Mouse (Mus musculus) B cell, adult 2 months (primary cell): ENCODE measurements at regions not wholly inside any gene's neighbourhood (a gene's known extent, or its start where the extent isn't known, plus 50 kb on each side); places are given as distances from the start of the nearest gene placed in this dataset.
A peak's percentile ranks its signal among the peaks of the same experiment; 100 is the strongest.

Source experiments
- DNase-seq, 2 experiments: peaks; one replicate each; pipeline ENCODE4 v3.0.0; 2022

DNA sequence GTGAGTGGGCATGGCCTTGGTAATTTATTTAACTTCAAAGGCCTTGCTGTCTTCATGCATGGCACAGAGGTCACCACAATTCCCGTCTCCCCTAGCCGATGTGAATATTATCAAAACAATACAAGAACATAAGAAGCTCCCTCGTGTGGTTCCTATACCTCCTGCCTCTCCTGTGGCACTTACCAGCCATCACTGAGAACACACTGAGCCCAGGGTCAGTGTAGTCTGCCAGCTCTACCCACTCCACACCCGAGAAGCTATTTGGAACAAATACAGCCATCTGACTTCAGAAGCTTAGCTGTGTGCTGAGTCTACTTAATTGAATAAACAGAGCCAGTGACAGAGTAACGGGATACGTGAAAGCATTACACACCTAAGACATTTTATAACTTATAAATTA, 605.7 kb upstream of the Arpp21 start:
- DNase-seq = no peak

DNA sequence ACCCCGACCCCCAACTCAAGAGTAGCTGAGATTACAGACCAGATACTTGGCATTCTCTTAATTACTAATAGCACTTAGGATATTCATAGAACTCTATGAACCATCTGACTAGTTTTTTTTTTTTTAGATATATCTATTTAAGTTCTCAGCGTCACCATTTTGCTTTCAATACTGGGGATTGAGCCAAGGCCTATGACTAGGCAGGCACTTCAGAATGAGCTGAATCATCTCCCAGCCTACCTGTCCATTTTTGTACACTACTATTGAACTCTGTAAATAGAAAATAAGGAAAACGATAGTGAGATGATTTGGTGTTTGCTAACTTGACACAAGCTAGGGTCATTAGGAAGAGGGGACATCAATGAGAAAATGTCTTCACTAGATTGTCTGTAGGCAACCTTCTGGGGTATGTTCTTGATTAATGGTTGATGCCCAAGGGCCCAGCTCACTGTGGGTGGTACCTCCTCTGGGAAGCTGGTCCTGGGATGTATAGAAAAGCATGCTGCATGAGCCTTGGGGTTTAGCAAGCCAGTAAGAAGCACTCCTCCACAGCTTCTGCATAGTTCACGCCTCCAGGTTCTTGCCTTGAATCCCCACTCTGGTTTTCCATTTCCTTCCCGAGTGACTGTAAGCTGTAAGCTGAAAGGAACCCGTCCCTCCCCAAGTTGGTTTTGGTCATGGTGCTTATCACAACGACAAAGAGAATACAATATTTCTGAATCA, 603.5 kb upstream of the Arpp21 start:
- no peak for DNase-seq

DNA sequence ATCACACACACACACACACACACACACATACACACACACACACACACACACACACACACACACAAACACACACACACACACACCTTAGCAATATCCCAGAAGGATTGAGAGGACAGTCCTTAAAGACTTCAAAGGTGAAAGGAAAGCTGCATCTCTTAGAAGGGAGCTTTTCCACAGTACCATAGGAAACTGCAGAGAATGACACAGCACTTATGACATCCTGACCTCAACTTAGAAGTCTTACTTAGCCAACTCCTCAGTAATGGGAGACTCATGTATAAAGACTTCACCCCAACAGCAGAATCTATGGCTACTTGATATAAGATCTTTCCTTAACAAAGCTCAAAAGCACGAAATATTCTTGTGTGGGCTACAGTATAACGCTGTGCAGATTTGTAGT, 601.8 kb upstream of the Arpp21 start:
- DNase-seq = no peak

DNA sequence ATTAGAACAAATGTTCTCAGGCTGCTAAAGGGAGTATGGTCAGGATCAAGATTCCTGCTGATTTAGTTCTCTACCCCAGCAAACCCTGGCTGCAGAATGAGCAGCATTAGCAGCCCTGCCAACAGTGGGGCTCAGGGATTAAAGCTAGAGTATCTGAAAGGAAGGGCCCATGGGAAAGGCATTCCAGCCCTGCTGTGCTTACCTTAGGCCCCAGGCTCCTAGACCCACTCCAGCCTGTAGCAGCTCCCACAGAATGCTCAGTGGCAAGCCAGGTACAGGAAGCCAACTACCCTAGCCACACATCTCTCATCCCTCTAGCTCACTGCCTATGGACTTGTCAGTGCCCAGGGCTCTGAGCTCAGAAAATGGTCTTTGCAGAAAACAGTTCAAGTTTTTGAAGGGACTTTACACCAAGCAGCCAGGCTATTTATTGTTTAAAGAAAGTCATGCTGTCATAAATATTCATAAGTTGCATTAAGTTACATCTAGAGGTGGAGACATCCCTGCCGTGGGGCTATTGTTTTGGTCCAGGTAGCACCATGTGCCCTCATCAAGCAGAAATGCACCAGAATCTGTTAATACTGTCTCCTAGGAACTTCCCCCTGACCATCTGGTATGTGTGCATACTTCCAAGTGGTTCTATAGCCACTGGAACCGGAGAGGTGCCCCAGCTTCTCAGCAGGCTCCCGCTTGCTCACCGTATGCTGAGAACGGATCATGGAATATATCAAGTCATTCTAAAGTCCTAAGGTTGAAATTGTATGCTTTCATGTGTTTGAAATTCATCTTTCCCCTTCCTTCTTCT, 598.9 kb upstream of the Arpp21 start:
- DNase-seq = no peak

DNA sequence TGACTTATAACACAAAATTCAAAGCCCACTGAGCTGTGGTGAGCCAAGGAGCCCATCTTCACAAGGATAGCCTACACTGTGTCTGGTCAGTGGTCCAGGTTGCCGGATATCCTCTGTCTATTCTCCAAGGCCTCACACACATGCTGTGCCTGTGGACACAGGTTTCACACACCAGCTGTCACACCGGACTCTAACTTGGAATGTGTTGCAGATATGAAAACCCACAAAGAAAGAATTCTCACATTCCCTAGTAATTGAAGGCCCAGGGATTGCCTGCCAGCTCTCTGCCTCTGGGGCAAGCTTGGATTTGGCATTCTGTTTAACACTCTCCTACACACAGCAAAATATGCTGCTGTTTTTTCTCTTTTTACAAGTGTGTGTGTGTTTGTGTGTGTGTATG, 595.4 kb upstream of the Arpp21 start:
- no peak for DNase-seq

DNA sequence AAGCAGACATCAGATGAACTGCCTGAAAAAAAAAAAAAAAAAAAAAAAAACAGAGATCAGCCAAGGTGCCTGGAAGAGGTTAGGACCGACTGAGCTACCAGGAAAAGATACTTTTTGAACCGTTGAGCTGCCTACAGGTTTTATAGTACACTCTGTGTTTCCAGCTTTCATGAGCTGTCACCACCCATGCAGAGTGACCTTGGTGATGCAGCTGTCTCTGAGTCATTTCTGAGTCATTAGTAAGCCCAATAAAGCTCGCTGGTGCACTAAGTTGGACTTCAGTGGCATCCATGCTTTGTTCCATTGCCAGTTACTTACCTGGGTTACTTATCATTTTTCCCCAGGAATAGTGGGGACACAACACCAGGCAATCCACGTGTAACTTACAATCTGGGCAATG, 592.9 kb upstream of the Arpp21 start:
- no peak for DNase-seq

DNA sequence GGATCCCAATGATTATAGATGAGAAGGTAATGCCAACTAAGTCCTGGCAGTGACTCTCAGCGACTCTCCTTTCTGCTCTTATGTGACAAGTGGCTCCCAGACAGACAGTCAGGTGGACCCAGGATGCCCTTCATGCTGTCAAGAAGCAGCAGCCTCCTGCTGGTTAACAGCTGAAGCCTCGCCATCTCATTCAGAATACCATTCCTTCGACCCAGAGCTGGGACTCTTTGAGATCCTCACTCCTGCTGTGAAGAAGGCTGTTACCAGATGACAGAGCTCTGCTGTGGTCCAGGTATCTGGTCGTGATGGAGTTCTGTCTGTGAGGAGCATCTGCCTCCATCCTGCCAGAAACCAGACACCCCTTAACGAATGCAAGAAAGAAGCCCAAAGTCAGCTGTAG, 590.9 kb upstream of the Arpp21 start:
- no peak for DNase-seq

DNA sequence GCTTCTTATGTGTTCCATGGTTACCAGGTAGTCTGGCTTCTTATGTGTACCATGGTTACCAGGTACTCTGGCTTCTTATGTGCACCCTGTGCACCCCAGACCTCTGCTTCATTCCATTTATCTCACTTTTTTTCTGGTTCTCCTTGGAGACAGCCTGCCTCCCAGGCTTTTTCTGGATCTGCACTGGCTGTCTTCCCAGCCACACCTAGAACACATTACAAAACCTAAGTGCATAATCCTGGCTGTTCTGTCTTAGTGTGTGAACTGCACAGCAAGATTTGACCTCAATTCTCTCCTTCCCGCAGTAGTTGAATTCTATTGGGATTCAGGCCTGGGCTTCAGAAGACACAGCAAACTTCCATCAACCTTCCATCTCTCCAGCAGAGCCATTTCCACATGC, 586.2 kb upstream of the Arpp21 start:
- no peak for DNase-seq

DNA sequence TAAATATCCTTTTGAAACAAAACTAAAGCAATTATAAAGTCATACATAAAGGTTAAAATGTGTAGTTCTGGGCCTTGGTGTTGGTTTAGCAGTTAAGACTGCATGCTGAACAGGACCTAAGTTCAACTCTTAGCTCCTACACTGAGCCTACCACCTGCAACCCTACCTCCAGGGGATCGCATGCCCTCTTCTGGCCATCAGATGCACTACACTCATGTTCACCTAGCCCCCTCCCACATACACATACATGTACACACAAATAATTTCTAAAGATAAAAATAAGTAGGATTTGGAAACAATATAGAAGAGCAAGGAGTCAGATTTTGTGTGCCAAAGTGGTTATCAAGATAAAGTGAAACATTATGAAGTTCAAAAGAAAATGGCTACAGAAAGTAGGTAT, 576.2 kb upstream of the Arpp21 start:
- DNase-seq = peak in 1 of 2 experiments; percentile 1

DNA sequence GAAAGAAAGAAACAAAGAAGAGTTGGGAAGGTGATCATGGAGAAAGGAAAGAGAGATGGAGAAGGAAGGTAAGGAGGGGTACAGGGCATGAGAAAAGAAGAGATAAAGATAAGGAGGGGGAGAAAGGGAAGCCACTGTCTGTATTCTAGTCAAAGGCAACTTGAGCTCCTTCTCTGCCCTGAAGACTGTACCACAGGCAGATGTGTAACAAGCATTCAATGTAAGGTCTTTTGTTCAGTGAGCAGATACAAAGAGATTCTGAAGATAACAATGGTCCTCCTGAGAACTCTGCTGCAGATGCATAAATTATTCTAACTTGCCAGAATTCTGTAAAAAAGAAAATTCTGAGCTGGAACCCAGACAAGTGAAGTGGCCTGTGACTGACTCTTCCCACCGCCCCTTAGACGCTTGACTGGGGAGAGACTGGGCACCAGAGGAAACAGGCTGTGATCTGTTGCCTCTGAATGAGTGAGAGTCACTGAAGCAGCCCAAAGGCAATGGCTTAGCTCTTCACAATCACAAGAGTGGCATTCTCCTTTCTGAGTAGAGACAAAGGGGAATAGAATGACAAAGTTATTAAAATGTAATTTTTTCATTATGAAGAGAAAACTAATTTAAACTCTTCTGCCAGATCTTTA, 564.0 kb upstream of the Arpp21 start:
- DNase-seq = no peak

DNA sequence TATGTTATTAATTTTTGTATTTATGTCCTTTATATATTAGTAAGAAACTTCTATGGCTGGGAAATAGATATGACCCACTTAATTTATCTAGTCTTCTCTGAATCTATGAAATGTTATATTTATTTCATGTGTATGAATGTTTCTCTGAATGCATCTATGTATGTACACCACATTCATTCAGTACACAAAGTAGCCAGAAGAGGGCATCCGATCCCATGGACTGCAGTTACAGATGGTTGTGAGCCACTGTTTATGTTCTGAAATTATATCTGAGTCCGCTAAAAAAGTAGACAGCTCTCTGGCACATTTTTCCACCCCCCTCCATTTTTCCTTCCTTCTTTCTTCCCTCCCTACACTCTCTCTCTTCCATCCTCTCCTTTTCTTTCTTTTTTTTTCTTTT, 557.8 kb upstream of the Arpp21 start:
- no peak for DNase-seq

DNA sequence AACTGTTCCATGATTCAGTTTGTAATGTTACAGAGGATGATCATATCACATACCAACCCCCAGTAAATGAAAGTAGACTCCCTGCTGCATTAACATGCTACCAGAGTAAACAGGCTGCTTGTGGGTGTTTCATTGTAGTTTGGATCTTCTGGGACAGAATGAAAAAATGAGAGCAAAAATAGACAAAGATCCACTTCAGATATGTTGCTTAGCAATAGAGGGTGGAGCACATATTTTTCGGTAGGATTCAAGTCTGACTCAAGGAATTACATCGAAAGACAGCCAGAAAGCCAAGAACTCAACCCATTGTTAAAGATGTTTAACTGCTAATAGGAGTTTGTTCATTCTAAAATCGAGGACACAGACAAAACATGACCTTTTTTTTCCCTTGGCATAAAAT, 536.2 kb upstream of the Arpp21 start:
- no peak for DNase-seq

DNA sequence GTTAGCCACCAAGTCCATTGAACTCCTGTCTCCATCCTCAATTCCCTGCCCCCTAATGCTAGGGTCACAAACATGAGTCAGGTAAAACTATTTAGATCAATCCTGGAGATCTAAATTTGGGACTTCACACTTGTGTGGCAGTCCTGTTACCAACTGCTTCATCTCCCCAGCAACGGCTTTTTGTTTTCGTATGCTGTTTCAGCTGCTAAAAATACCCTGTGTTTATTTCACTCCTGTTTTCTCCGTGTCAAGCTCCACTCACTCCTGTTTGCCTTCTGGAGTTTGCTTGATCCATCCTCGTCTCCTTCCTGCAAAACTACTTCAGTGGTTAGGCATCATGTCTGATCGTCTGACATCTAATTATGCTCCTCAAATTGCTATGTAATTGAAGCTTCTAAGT, 508.9 kb upstream of the Arpp21 start:
- no peak for DNase-seq

DNA sequence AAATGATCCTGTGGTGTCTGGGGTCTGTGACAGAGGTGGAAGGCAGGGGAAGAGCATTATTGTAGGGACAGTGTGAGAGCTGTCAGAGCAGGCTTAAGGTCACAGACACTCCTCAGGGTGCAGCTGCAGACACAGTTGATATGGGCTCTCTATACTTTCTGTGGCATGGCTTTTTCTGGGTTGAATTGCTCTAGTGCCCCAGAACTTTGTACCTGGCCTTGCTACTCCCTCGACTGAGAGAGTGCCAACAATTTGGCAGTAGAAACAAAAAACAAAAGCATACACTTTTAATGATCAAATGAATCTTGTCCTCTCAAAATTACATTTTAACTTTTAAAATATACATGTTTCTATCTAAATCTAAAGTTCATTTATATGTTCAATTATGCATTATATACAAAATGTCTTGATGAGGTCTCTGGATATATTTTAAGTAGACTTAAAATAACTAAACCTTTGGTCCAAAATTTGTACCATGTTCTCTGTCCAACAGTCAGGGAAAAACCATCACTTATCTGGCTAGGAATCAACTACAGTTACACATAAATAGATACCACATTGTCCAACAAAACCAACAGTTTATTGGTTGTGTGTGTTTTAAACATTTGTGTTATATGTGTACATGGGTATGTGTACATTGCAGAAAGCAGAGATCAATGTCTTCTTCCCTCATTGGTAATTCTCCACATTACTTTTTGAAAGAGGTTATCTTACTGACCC, 508.3 kb upstream of the Arpp21 start:
- no peak for DNase-seq

DNA sequence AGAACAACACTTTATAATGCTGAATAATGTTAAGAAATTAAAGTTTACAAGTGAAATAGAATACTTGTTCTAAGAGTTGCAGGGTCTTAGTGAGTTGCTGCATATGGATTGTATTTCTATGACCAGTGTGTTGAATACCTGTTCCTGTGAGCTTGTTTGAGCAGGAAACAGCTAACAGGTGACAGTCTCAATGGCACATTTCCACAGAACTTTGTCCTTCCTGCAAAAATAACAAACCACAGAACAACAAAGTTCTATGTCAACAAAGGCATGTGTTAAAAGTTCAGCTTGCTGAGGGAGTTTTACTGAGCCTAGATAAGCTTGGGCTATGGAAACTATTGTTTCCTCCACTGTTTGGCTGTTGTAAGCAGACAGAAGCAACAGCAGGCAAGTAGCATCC, 500.0 kb upstream of the Arpp21 start:
- DNase-seq = no peak

DNA sequence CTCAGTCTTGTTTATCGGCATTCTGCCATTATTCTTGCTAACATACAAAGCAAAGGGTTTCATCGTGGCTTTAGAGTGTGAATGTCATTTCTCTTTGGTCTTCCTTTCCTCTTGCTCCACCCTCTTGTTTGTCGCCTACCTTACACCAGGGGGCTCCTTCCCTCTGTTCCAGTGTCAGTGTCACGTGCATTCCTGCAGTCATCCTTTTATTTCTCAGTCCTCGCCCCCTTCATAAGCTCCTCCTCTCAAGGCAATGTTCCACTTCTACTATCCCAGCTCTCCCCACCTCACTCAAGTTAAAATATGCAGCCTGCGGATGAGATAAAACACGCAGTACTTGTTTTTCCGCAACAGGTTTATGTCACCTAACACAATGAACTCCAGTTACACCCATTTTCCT, 489.8 kb upstream of the Arpp21 start:
- no peak for DNase-seq

DNA sequence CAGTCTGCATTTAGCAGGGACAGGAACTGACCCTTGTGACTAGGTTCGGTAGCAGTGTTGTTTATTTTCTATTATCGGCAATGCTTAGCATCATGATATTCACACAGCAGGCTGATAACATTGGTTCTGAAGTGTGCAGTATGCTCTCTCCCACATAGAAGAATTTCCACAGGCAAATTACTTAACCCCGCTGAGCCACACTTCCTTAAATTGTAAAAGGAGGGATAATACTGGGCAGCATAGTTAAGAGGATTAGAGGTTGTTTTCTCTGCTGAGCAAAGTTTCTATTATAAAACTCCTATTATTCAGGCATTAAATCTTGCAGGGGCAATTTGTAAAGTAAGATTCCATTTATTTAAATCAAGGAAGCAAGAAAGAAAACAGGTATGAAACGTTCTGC, 489.4 kb upstream of the Arpp21 start:
- DNase-seq = no peak

DNA sequence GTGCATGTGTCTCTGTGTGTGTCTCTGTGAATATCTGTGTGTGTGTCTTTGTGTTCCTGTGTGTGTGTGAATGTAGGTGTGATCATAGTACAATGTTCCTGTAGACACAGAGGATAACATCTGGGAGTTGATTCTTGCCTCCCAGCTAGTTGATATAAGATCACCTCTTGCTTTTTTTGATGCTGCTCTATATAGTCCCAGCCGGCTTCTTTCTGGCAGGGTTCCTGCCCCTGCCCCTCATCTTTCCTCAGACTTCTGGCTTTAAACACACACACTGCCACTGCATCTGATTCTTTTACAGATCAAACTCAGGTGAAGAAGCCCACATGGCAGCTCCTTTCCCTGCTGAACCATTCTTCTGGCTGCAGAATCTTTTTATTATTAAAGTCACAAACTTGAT, 487.6 kb upstream of the Arpp21 start:
- DNase-seq = no peak

DNA sequence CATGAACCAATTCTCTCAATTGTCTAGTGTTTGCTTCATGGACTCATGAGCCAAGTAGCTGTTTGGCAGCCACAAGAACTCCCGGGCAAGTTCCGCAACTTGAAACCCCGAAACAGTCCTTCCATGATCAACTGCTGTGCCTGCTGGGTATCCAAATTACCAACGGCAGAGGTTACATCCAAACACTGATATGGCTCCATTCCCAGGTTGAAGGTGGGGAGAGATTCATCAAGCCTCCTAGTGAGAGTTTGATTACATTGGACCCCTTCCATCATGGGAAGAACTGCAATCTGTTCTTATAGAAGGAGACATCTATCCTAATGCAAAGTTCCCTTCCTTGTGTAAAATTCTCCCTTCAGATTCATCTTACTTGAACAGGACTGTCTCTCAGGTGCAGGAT, 486.8 kb upstream of the Arpp21 start:
- DNase-seq = no peak

DNA sequence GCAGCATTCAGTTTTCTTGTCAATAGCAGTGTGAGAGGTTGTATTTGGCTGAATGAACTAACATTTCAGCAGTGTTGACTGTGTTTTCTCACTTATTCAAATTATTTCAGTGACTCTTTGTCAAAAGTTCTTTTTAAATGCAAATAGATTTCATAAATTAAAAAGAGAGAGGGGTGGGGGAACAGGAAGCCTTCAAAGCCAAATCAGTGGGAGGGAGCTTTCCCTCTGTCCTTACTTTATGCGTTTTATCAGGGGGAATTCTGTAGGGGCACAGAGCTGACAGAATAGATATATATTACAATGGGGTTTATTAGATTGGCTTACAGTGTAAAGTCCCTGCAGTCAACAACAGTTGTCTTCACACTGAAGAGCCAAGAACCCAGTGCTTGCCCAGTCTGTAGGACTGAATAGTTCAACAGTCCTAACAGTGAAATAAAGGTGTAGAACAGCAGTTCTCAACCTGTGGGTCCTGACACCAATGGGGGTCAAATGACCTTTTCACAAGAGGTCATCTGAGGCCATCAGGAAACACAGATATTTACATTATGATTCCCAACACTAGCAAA, 479.5 kb upstream of the Arpp21 start:
- DNase-seq = no peak

DNA sequence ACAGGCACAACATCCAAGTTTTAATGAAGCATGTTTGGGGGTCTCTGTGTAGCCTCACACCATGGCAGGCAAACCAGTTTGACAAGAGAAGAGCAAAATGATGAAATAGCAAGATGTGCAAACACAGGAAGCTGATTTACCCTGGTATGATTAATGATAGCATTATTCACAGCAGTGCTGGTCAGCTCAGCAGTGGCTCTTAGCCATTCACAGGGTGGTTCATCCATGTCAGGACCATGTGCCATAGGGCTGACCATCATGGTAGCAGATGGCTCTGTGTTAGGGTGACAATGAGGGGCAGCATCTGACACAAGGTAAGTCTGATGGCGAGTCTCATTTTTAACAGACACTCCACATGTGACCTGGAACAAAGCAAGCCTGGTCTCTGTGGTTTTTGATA, 443.1 kb upstream of the Arpp21 start:
- no peak for DNase-seq

DNA sequence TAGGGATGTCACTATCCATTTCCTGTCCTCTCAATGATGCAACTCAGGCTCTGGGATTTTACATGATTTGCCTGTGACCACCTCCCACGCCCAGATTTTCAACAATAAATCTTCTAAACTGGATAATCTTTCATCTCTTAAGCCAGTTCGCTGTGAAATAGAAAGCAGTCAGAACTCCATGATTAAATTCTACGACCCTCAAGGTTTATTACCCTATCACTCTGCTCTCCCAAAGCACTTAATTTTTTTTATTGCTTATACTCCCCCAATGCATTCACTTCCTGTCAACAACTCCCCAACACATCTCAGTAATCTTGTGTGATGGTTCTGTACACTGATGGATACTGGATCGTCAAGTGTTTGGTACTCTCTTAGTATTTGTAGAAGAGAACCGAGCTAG, 439.5 kb upstream of the Arpp21 start:
- DNase-seq = no peak
